Mouse (Mus musculus) heart, adult 10 weeks (tissue): ENCODE data around the gene Sult2a7. TPM values are rescaled to one million over a fixed set of nuclear protein-coding genes. Genes with fewer than 3 reads are reported as not detected.

Experiments used
- polyA plus RNA-seq: library from polyadenylated mRNA; stranded (reverse); fragments of 350-450 nt; fragmentation: Illumina TruSeq; extraction: RNeasy Lipid Tissue Mini Kit (QIAGEN cat#74804); gene quantifications from one replicate; pipeline ENCODE4 v1.2.3, GENCODE M21; 2014; ENCODE audit warnings: low read depth, low replicate concordance

The Sult2a7 gene
- not detected for polyA plus RNA-seq

GRCm38 (mm10) chr7:14494130-14494529 lies at the start of gene Sult2a7:
TSS of gene Sult2a7 (minus strand) at chr7:14494230.

GRCm38 (mm10) chr7:14446534-14446933 lies 47.5 kb downstream of the Sult2a7 start, which contains the start of gene Sult2a8:
TSS of gene Sult2a8 (minus strand) at chr7:14446769.

Other genes with a start within 250 kb of the Sult2a7 start
- gene Sult2a6, start 239.4 kb downstream of the Sult2a7 start, polyA plus RNA-seq, result not detected
- gene Obox8, start 160.7 kb downstream of the Sult2a7 start, polyA plus RNA-seq, result not detected
- 1.2 TPM for gene Sult2a8, start 47.5 kb downstream of the Sult2a7 start, polyA plus RNA-seq
- not detected for gene Vmn1r90, start 69.3 kb upstream of the Sult2a7 start, polyA plus RNA-seq
- not detected for gene Obox7, start 165.3 kb upstream of the Sult2a7 start, polyA plus RNA-seq